Mouse (Mus musculus) retina, postnatal 7 days (tissue): ENCODE data around the gene Sec14l4.

ENCODE experiments used
- DNase-seq: peaks from one replicate; pipeline ENCODE4 v3.0.0-alpha.2; 2012; ENCODE audit warnings: low read depth, low spot score

Gene Sec14l4

GRCm38 (mm10) chr11:4078267-4078933 is 47.1 kb downstream of the Sec14l4 start:
- no peak for DNase-seq

DNA sequence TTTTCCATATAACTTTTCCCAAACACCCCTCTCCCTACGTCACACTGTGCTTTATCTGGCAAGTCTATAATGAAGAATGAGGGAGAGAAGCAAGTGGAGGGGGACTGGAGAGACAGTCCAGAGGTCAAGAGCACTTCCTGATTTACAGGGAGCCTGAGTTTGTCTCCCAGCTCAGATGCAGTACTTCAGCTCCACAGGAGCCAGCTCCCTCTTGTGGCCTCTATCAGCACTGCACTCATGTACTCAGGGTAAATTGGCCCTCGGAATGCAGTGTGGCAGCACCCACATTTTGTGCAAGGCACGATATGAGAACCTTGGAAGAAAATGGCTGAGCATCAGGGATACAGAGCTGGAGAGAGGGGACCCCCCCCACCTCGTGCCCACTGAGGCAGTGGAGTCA is 49.0 kb downstream of the Sec14l4 start:
- peak; percentile 59 for DNase-seq

- DNase-seq: peak; percentile 77
Observed at GRCm38 (mm10) chr11:4083316-4084078, 52.2 kb downstream of the Sec14l4 start.

GRCm38 (mm10) chr11:4086246-4086645 is 55.0 kb downstream of the Sec14l4 start:
- peak; percentile 58 for DNase-seq

- DNase-seq: no peak
Observed at GRCm38 (mm10) chr11:4087267-4087666, 56.0 kb downstream of the Sec14l4 start.

GRCm38 (mm10) chr11:4093459-4094377 is 62.5 kb downstream of the Sec14l4 start:
- DNase-seq: peak; percentile 68

- DNase-seq: peak; percentile 76
Observed at GRCm38 (mm10) chr11:4094378-4095170, 63.3 kb downstream of the Sec14l4 start.

DNA sequence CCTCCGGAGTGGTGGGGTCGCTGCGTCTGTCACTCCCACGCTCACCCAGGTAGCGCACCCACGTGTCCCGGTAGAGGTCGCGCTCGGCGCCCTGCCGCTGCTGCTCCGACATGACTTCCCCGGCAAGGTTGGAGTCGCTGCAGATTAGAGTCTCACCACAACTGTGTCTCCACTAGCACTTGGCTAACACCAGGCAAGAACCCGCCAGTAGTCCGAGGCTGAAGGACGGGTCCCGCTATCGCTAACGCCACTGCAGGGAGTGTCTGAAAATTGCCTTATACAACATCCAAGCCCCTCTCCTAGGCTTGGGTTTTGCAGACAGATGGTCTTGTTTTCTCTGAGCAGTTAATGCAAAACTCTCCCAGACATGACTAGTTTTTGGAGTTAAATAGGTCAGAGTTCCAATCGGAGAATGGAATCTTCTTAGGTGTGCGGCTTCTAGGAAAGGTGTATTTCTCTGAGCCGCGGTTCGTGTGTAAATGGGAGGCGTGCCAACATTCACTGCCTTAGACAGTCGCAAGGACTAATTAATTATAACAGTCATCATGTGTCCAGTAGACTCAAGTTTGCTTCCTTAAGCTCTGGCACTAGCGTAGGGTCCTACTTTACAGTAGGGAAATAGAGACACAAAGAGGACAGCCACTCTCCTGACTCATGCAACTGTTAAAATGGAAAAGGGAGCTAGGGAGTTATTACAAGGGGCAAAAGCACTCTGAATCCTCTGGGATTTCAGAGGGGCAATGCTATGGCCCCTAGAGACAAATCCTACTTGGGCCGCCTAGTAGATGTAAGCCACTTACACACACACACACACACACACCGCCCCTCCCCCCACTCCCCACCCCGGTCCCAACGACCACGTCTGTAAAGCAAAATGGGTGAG is 64.2 kb downstream of the Sec14l4 start, which contains the start of gene Mtfp1:
Gene Mtfp1 (minus strand): TSS at position 275 of the 883 bp plus-strand sequence.
- peak; percentile 51 for DNase-seq

GRCm38 (mm10) chr11:4096054-4096984 is 65.1 kb downstream of the Sec14l4 start:
- peak; percentile 96 for DNase-seq

- DNase-seq: no peak
Observed at GRCm38 (mm10) chr11:4097091-4097621, 65.9 kb downstream of the Sec14l4 start.
